Mouse (Mus musculus): ENCODE data around the gene Stam2. TPM values are rescaled to one million over a fixed set of nuclear protein-coding genes. Genes with fewer than 3 reads are reported as not detected.

Stam2 gene
- polyA plus RNA-seq, 1 experiment from 2014 or later, result 24.9 TPM

DNA sequence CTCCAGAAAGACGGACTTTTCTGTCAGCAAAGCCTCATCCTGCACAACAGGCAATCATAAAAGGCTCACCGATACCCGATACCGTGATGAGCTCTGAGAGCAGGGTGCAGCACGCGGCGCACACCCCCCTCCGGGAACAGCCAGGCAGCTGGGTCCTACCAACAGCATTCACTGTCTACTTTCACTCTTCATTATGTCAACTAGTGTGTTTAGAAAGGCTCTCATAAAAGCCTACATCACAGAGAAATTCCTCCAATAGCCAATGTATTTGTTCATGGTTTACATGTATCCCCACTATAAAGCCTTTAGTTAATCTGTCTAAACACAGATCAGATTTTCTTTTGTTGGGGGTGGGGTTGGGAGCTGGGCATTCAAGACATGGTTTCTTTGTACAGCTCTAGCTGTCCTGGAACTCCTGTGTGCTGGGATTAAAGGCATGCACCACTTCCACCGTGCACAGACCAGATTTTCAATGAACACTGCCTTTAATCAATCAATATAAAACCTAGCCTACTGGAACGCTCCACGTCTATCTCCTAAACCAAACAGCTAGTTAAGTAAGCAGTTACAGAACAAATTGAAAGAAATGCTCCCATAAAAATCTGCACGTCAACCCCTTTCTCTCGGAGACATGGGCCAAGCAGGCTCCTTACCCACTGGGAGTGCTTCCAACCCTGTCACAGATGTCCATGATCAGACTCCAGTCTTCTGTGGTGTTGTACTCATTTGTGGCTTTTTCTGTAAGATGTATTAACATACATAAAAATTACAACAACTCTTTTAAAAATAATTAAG lies 21.7 kb downstream of the Stam2 start:
- no peak overlapping the region for H3K9ac ChIP-seq
- H3K27ac ChIP-seq (replicated peaks), result no peak overlapping the region
- no peaks in the 10 kb centered on the region for H3K4me1 ChIP-seq
- H3K27me3 ChIP-seq (replicated peaks), result no peaks in the 10 kb centered on the region
- WGBS, result 78% methylated on average over 13 of the region's 13 CpGs
- 0 out of 2 replicates have a peak, but pooled peaks cover 4% of the 10 kb centered on the region for H3K36me3 ChIP-seq
- no peaks in the 10 kb centered on the region for H3K9me3 ChIP-seq
- H3K4me3 ChIP-seq, result no peak overlapping the region
- H3K4me2 ChIP-seq, result no peak overlapping the region
- no peak for ATAC-seq (ENCODE audit: extremely low read depth, insufficient number of reproducible peaks, low FRiP score, low TSS enrichment)

DNA sequence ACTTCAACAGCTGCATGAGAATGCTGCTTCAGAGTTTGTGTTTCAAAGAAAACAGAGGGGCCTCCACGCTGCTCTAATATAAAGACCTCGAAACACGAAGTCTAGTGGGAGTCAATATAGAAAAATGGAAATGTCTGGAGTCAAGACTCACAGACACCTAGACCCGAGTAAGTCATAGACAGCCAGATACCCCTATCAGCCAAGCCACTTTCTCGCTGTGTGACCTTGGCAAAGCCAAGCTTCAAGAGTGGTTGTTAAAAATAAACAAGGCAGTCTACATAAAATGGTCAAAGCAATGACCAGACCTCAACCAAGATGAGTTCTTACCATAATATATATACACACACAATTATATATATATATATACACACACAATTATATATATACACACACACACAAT lies 25.0 kb downstream of the Stam2 start:
- whole genome bisulfite sequencing, result 64% methylated on average over 5 of the region's 5 CpGs
- Histone ChIP-seq H3K36me3 (peaks cover 34% of the 10 kb centered on the region), H3K4me1 (no peaks in the 10 kb centered on the region), H3K9ac (no peak overlapping the region), H3K4me2 (no peak overlapping the region), H3K4me3 (no peak overlapping the region), H3K9me3 (no peaks in the 10 kb centered on the region), H3K27ac (replicated peaks) (no peak overlapping the region), H3K27me3 (replicated peaks) (no peaks in the 10 kb centered on the region)
- ATAC-seq (ENCODE audit: extremely low read depth, insufficient number of reproducible peaks, low FRiP score, low TSS enrichment), result no peak

DNA sequence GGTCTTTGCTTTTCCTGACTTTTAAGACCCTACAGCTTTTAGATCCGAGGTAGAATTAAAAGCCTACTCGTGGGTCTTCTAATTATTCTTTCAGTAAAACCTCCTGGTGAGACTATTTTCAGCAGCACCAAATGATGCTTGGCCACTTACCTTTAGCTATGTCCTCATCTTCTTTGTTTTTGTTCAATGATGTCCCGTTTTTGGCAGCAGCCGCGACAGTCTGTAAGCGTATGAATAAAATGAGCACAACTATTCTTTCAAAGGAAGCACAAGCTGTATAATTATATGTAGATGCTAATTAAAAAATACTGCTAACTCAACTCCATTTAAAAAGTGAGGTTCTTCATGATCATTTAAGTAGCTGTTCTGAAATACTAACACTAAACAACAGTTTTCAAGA lies 26.5 kb downstream of the Stam2 start:
- 89% methylated on average over 6 of the region's 6 CpGs for WGBS
- Histone ChIP-seq H3K4me3 (no peak overlapping the region), H3K36me3 (peaks cover 35% of the 10 kb centered on the region), H3K9me3 (no peaks in the 10 kb centered on the region), H3K27me3 (replicated peaks) (no peaks in the 10 kb centered on the region), H3K4me1 (no peaks in the 10 kb centered on the region), H3K4me2 (no peak overlapping the region), H3K9ac (no peak overlapping the region), H3K27ac (replicated peaks) (no peak overlapping the region)
- no peak for ATAC-seq (ENCODE audit: extremely low read depth, insufficient number of reproducible peaks, low FRiP score, low TSS enrichment)

DNA sequence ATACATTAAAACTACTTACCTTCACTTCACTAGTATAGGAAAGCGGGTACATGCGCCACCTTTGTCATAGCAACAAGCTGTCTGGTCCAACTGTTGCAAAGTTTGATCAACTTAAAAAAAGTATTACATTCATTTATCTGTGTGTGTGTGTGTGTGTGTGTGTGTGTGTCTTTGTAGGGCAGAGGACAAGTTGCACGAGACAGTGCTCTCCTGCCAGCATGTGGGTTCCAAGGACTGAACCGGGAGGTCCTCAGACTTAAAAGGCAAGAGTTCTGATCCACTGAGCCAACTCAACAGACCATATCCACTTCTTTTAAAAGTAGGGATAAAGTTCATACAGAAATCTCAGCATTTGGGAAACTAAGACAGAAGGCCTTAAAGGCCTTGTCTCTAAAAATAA lies 28.0 kb downstream of the Stam2 start:
- Histone ChIP-seq H3K4me3 (no peak overlapping the region), H3K36me3 (peaks cover 47% of the 10 kb centered on the region), H3K27me3 (replicated peaks) (no peaks in the 10 kb centered on the region), H3K9me3 (no peaks in the 10 kb centered on the region), H3K4me1 (no peaks in the 10 kb centered on the region), H3K9ac (no peak overlapping the region), H3K27ac (replicated peaks) (no peak overlapping the region), H3K4me2 (no peak overlapping the region)
- 93% methylated on average over 4 of the region's 4 CpGs for WGBS
- ATAC-seq (ENCODE audit: extremely low read depth, insufficient number of reproducible peaks, low FRiP score, low TSS enrichment), result no peak

DNA sequence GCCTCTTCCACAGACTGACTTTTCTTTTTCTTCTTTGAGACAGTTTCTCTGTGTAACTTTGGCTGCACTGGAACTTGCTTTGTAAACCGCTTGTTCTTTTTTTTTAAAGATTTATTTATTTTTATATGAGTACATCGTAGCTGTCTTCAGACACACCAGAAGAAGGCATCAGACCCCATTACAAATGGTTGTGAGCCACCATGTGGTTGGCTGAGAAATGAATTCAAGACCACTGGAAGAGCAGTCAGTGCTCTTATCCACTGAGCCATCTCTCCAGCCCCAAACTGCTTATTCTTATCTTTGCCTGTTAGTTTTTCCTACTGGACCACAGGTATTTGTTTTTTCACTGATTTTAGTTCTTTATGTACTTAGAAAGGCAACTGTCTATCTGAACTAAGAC lies 31.3 kb downstream of the Stam2 start:
- WGBS, result 83% methylated on average over 2 of the region's 2 CpGs
- Histone ChIP-seq H3K9ac (no peak overlapping the region), H3K4me1 (no peaks in the 10 kb centered on the region), H3K4me2 (no peak overlapping the region), H3K4me3 (no peak overlapping the region), H3K27ac (replicated peaks) (no peak overlapping the region), H3K36me3 (peaks cover 72% of the 10 kb centered on the region), H3K27me3 (replicated peaks) (no peaks in the 10 kb centered on the region), H3K9me3 (no peaks in the 10 kb centered on the region)
- no peak for ATAC-seq (ENCODE audit: extremely low read depth, insufficient number of reproducible peaks, low FRiP score, low TSS enrichment)

DNA sequence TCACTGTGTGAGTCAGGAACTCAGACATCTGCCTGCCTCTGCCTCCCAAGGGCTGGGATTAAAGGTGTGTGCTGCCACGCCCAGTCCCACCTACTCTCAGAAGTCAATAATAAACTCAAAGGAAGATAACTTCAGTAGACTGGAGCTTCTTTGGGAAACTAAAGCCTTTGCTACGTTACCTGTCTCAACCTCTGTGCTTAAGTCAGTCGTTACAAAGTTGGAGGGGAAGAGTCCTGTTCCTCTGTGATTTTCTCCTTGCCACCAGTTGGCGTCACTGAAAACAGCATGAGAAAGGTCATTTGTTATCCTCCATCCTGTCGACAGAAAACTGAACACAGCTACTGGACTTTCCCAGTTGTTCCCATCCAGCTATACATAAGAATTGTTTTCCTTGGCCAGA lies 32.7 kb downstream of the Stam2 start:
- ATAC-seq (ENCODE audit: extremely low read depth, insufficient number of reproducible peaks, low FRiP score, low TSS enrichment), result no peak

DNA sequence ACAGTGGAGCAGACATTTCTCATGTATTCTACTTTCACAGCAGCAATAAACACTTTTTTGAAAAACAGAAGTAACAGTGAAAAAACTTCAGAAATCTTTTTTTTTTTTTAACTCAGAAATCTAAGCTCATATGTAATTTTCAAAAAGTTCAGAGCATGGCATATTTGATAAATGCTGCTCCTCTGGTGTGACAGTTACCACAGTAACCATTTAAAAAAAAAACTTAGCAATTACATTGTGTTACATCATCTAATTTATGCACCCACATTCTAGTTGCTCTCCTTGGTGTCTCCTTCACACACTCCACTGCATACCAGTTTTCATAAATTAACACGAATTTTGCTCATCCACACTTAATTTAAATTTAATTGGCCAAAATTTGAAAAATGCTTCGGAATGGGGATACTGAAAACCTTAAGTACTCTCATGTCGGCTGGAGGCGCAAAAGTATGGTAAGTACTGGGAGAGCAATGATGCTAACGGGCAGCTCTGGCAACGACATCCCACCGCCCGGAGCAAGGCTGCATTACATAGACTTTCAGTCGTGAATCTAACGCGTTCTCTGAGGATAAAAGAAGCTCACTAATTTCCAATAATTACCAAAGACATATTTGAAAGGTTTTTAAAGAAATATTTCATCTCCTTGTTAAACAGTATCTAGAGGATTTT lies 40.6 kb downstream of the Stam2 start:
- no peak overlapping the region for H3K4me3 ChIP-seq
- no peak overlapping the region for H3K27ac ChIP-seq (replicated peaks)
- no peaks in the 10 kb centered on the region for H3K27me3 ChIP-seq (replicated peaks)
- H3K4me2 ChIP-seq, result no peak overlapping the region
- H3K4me1 ChIP-seq, result peaks cover 6% of the 10 kb centered on the region
- 90% methylated on average over 11 of the region's 11 CpGs for WGBS
- no peak overlapping the region for H3K9ac ChIP-seq
- no peaks in the 10 kb centered on the region for H3K9me3 ChIP-seq
- no peak for ATAC-seq (ENCODE audit: extremely low read depth, insufficient number of reproducible peaks, low FRiP score, low TSS enrichment)
- H3K36me3 ChIP-seq, result peaks cover 57% of the 10 kb centered on the region

More for the DNA sequence above, 32.7 kb downstream of the Stam2 start:
- H3K27ac ChIP-seq (replicated peaks), result no peak overlapping the region
- H3K36me3 ChIP-seq, result peaks cover 75% of the 10 kb centered on the region
- no peak overlapping the region for H3K4me3 ChIP-seq
- no peak overlapping the region for H3K4me2 ChIP-seq
- no peaks in the 10 kb centered on the region for H3K9me3 ChIP-seq
- H3K9ac ChIP-seq, result no peak overlapping the region
- H3K4me1 ChIP-seq, result peaks cover 6% of the 10 kb centered on the region
- WGBS, result 88% methylated on average over 5 of the region's 5 CpGs
- H3K27me3 ChIP-seq (replicated peaks), result no peaks in the 10 kb centered on the region

DNA sequence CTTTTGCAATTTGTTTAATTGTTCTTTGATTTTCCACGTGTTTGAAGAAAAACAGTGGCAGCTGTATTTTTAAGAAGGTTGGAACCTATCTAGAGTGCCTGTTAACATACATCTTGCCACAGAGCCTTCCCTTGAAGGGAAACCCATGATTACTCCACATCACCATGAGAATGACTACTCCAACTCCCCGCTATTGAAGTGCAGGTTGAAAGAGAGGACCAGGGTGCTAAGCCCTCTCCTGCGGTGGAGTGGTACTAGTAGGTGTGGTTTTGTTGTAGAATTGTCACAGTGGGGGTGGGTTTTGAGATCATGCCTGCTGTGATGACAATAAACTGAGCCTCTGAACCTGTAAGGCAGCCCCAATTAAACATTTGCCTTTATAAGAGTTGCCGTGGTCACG lies 41.7 kb downstream of the Stam2 start:
- no peak for ATAC-seq (ENCODE audit: extremely low read depth, insufficient number of reproducible peaks, low FRiP score, low TSS enrichment)
- no peak overlapping the region for H3K4me2 ChIP-seq
- peaks cover 45% of the 10 kb centered on the region for H3K36me3 ChIP-seq
- H3K9ac ChIP-seq, result no peak overlapping the region
- H3K27ac ChIP-seq (replicated peaks), result no peak overlapping the region
- no peaks in the 10 kb centered on the region for H3K9me3 ChIP-seq
- no peaks in the 10 kb centered on the region for H3K27me3 ChIP-seq (replicated peaks)
- H3K4me3 ChIP-seq, result no peak overlapping the region
- 72% methylated on average over 5 of the region's 5 CpGs for WGBS
- H3K4me1 ChIP-seq, result peaks cover 4% of the 10 kb centered on the region

DNA sequence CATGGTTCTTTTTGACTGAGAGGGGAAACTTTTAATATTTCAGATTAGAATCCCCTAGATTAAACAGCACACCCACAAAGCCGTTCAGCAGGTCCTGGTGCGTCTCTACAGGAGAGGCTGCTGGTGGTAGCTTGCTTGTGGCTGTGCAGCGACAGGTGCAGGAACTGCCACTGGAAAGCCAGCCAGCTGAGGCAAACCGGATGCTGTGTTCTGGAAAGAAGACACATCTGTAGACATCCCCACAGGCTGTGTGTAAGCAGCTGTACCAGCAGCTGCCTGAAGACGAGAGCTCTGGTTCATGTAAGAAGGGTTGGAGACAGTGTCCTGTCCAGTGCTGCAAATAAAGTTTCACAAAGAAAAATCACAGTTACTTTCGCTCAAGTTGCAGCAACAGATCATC lies 47.5 kb downstream of the Stam2 start:
- no peak overlapping the region for H3K27ac ChIP-seq (replicated peaks)
- ATAC-seq (ENCODE audit: extremely low read depth, insufficient number of reproducible peaks, low FRiP score, low TSS enrichment), result no peak
- no peaks in the 10 kb centered on the region for H3K4me1 ChIP-seq
- H3K36me3 ChIP-seq, result peaks cover 26% of the 10 kb centered on the region
- no peaks in the 10 kb centered on the region for H3K9me3 ChIP-seq
- H3K9ac ChIP-seq, result no peak overlapping the region
- H3K4me2 ChIP-seq, result no peak overlapping the region
- H3K27me3 ChIP-seq (replicated peaks), result no peaks in the 10 kb centered on the region
- WGBS, result 78% methylated on average over 6 of the region's 6 CpGs
- H3K4me3 ChIP-seq, result no peak overlapping the region

DNA sequence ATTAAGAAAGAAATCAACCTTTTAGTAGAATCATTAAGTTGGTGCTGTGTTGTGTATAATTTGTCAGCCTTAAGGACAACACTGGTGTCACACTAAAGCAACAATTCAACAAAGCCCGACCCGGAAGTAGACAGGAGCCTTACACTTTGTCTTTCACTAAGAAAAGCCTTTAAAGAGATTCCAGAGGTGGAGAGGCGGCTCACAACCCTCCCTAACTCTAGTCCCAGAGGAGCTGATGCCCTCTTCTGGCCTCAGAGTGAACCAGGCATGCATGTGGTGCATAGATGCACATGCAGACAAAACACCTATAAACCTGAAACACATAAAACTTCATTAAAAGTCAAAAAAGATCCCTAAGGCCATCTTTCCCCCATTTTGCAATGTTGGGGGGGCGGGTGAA lies 50.3 kb downstream of the Stam2 start:
- ATAC-seq (ENCODE audit: extremely low read depth, insufficient number of reproducible peaks, low FRiP score, low TSS enrichment), result no peak
- Histone ChIP-seq H3K4me3 (no peak overlapping the region), H3K9ac (no peak overlapping the region), H3K4me1 (no peaks in the 10 kb centered on the region), H3K27ac (replicated peaks) (no peak overlapping the region), H3K27me3 (replicated peaks) (no peaks in the 10 kb centered on the region), H3K36me3 (peaks cover 21% of the 10 kb centered on the region), H3K4me2 (no peak overlapping the region), H3K9me3 (no peaks in the 10 kb centered on the region)
- WGBS, result 65% methylated on average over 4 of the region's 4 CpGs

DNA sequence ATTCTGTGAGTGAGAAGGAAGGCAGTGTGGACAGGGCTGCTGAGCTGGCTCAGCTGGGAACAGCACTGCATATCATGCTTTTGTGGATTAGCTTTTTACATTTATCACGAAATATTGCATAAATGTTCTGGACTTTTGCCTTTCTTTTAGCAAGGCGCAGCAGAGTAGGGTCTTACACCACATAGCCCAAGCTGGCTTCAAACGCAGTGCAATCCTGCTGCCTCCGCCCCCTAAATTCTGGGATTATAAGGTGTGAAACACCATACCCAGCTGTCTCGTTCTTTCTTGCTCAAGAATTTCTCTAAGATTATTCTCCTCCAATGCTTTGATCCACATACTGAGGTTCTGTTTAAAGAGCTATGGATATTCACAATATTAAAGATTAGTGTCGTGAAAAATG lies 55.5 kb downstream of the Stam2 start:
- no peak for ATAC-seq (ENCODE audit: extremely low read depth, insufficient number of reproducible peaks, low FRiP score, low TSS enrichment)
- no peaks in the 10 kb centered on the region for H3K4me1 ChIP-seq
- H3K4me2 ChIP-seq, result no peak overlapping the region
- H3K27me3 ChIP-seq (replicated peaks), result no peaks in the 10 kb centered on the region
- H3K9ac ChIP-seq, result no peak overlapping the region
- WGBS, result 72% methylated on average over 6 of the region's 6 CpGs
- no peak overlapping the region for H3K27ac ChIP-seq (replicated peaks)
- no peaks in the 10 kb centered on the region for H3K36me3 ChIP-seq
- H3K9me3 ChIP-seq, result no peaks in the 10 kb centered on the region
- H3K4me3 ChIP-seq, result no peak overlapping the region

DNA sequence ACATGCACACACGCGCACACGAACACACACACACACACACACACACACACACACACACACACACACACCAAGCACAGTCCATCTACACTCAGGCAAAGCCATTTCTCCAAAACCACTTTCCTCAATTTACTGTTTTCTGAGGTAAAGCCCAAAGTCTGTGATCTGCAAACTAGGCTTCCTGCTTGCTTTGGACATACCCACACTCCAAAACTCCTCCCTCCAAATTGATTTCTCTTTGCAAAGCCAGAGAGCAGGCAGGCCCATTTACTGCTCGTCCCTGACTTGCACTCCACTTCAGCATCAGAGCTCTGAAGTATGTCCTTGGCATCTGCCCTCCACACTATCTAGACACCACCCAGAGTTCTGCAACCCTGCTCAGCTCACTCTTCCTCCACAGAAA lies 64.5 kb downstream of the Stam2 start:
- H3K4me3 ChIP-seq, result no peak overlapping the region
- no peak for ATAC-seq (ENCODE audit: extremely low read depth, insufficient number of reproducible peaks, low FRiP score, low TSS enrichment)
- peaks cover 20% of the 10 kb centered on the region for H3K4me1 ChIP-seq
- peaks cover 37% of the 10 kb centered on the region for H3K27me3 ChIP-seq (replicated peaks)
- no peaks in the 10 kb centered on the region for H3K9me3 ChIP-seq
- no peak overlapping the region for H3K4me2 ChIP-seq
- 51% methylated on average over 3 of the region's 4 CpGs for WGBS
- H3K36me3 ChIP-seq, result no peaks in the 10 kb centered on the region
- no peak overlapping the region for H3K27ac ChIP-seq (replicated peaks)
- no peak overlapping the region for H3K9ac ChIP-seq

Measured in heart, embryonic 13.5 days (tissue).